Mouse (Mus musculus): Measurements from ENCODE around the gene Mas1.

DNA sequence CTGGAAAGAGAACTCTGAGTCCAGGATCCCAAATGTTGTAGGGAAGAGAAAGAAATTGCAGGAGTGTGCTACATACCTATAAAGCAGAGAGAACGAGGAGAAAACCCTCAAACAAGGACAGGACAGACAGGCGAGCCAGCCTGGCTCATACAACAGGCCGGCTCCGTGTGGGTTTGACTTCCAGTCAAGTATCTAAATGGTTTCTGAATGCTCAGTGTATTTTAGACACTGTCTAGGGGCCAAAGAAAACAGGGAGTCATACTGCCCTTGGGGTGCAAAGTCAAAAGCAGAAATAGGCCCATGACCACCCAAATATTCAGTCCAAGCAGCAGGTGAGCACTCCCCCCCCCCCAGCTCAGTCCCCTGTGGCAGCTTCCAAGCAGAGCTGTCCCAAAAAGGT lies 37.9 kb upstream of the Mas1 start:
- TF ChIP-seq CTCF (IDR thresholded peaks at IDR 0.05; ENCODE audit: low read depth): no peak
- no peak for TF ChIP-seq EP300 (IDR thresholded peaks at IDR 0.05; ENCODE audit: low read depth)

Measured in liver, postnatal 0 days (tissue).